8 mouse cellular contexts compared by ENCODE assay signal in genomic region chr4:34336971-34337797, GRCm38 (mm10).
DNase-seq lines count a peak whose midpoint lies in the region; ATAC-seq and TF ChIP-seq lines count a peak whose summit lies in the region.

No protein-coding gene starts in this region.

- 37% methylated on average over 14 of the region's 14 CpGs for WGBS in lung, postnatal 0 days
- 49% methylated on average over 14 of the region's 14 CpGs for WGBS in hindbrain, embryonic 12.5 days
- 45% methylated on average over 14 of the region's 14 CpGs for WGBS in neural tube, embryonic 13.5 days
- WGBS in intestine, embryonic 16.5 days = 51% methylated on average over 14 of the region's 14 CpGs

- no peak for TF ChIP-seq EP300 in lung, postnatal 0 days (IDR thresholded peaks at IDR 0.05)

- H3K9ac ChIP-seq in lung, postnatal 0 days (replicated peaks; ENCODE audit: low read depth) = no peak overlapping the region
- H3K9ac ChIP-seq in hindbrain, embryonic 12.5 days = no peak overlapping the region
- H3K9ac ChIP-seq in neural tube, embryonic 13.5 days = no peak overlapping the region
- no peak overlapping the region for H3K9ac ChIP-seq in intestine, embryonic 16.5 days (ENCODE audit: low read depth, low read length)

- peak overlapping the region; percentile 39 for H3K4me2 ChIP-seq in lung, postnatal 0 days (replicated peaks; ENCODE audit: low read depth, low read length)
- H3K4me2 ChIP-seq in hindbrain, embryonic 12.5 days (replicated peaks) = no peak overlapping the region
- H3K4me2 ChIP-seq in neural tube, embryonic 13.5 days = no peak overlapping the region
- H3K4me2 ChIP-seq in intestine, embryonic 16.5 days (ENCODE audit: low read depth, low read length) = no peak overlapping the region

- no peak for TF ChIP-seq CTCF in lung, postnatal 0 days (IDR thresholded peaks at IDR 0.05)

- H3K36me3 ChIP-seq in lung, postnatal 0 days (ENCODE audit: insufficient read depth, low read length) = no peaks in the 10 kb centered on the region
- H3K36me3 ChIP-seq in hindbrain, embryonic 12.5 days = no peaks in the 10 kb centered on the region
- H3K36me3 ChIP-seq in neural tube, embryonic 13.5 days = no peaks in the 10 kb centered on the region
- H3K36me3 ChIP-seq in intestine, embryonic 16.5 days (ENCODE audit: control insufficient read depth, insufficient read depth, low read length) = no peaks in the 10 kb centered on the region

- DNase-seq in embryo, embryonic 11 days = peak; percentile 18
- no peak for DNase-seq in embryo, embryonic 10 days (ENCODE audit: low spot score)
- DNase-seq in lung, postnatal 0 days (ENCODE audit: low spot score) = peak; percentile 7
- no peak for DNase-seq in lung, postnatal 14 days
- no peak for DNase-seq in urinary bladder, postnatal 10 days (ENCODE audit: low spot score)

- no peaks in the 10 kb centered on the region for H3K27me3 ChIP-seq in lung, postnatal 0 days (replicated peaks; ENCODE audit: insufficient read depth, low read length)
- H3K27me3 ChIP-seq in hindbrain, embryonic 12.5 days = no peaks in the 10 kb centered on the region
- no peaks in the 10 kb centered on the region for H3K27me3 ChIP-seq in neural tube, embryonic 13.5 days
- no peaks in the 10 kb centered on the region for H3K27me3 ChIP-seq in intestine, embryonic 16.5 days (replicated peaks; ENCODE audit: control insufficient read depth, insufficient read depth, low read length)

- no peaks in the 10 kb centered on the region for H3K4me1 ChIP-seq in lung, postnatal 0 days (ENCODE audit: insufficient read depth, low read depth, low read length)
- H3K4me1 ChIP-seq in hindbrain, embryonic 12.5 days = peaks cover 11% of the 10 kb centered on the region
- H3K4me1 ChIP-seq in neural tube, embryonic 13.5 days (replicated peaks) = peaks cover 13% of the 10 kb centered on the region
- H3K4me1 ChIP-seq in intestine, embryonic 16.5 days (ENCODE audit: control insufficient read depth, insufficient read depth, low read length) = no peaks in the 10 kb centered on the region

- ATAC-seq in lung, postnatal 0 days = no peak
- peak; percentile 75; the same call in 1 of the 2 replicates for ATAC-seq in hindbrain, embryonic 12.5 days (ENCODE audit: low FRiP score)
- ATAC-seq in neural tube, embryonic 13.5 days (ENCODE audit: low read depth) = peak; percentile 56
- no peak for ATAC-seq in intestine, embryonic 16.5 days

- H3K4me3 ChIP-seq in lung, postnatal 0 days (ENCODE audit: low read depth, low read length) = no peak overlapping the region
- no peak overlapping the region for H3K4me3 ChIP-seq in hindbrain, embryonic 12.5 days
- no peak overlapping the region for H3K4me3 ChIP-seq in neural tube, embryonic 13.5 days
- no peak overlapping the region for H3K4me3 ChIP-seq in intestine, embryonic 16.5 days (ENCODE audit: low read length)

- no peak overlapping the region for H3K27ac ChIP-seq in lung, postnatal 0 days (ENCODE audit: low read length)
- peak overlapping the region; percentile 57 for H3K27ac ChIP-seq in hindbrain, embryonic 12.5 days
- peak overlapping the region; percentile 47 for H3K27ac ChIP-seq in neural tube, embryonic 13.5 days (replicated peaks)
- H3K27ac ChIP-seq in intestine, embryonic 16.5 days (ENCODE audit: low read length) = no peak overlapping the region

- no peaks in the 10 kb centered on the region for H3K9me3 ChIP-seq in lung, postnatal 0 days (ENCODE audit: low read length)
- H3K9me3 ChIP-seq in hindbrain, embryonic 12.5 days (replicated peaks) = no peaks in the 10 kb centered on the region
- no peaks in the 10 kb centered on the region for H3K9me3 ChIP-seq in neural tube, embryonic 13.5 days
- H3K9me3 ChIP-seq in intestine, embryonic 16.5 days (ENCODE audit: control insufficient read depth, low read length) = no peaks in the 10 kb centered on the region

Comparison
In these comparisons a context has a peak if more than half of its experiments do, and no peak if none do; other contexts are left out.
1. DNase-seq: peak in embryo, embryonic 11 days (single experiment) and lung, postnatal 0 days (single experiment); none in embryo, embryonic 10 days (single experiment), lung, postnatal 14 days (single experiment) and urinary bladder, postnatal 10 days (single experiment).
2. ATAC-seq: peak in hindbrain, embryonic 12.5 days (single experiment) and neural tube, embryonic 13.5 days (single experiment); none in lung, postnatal 0 days (single experiment) and intestine, embryonic 16.5 days (single experiment).
3. H3K27ac ChIP-seq: peak in hindbrain, embryonic 12.5 days (single experiment) and neural tube, embryonic 13.5 days (single experiment); none in lung, postnatal 0 days (single experiment) and intestine, embryonic 16.5 days (single experiment).